Mouse (Mus musculus): ENCODE data around the gene Ftl1. TPM values are rescaled to one million over a fixed set of nuclear protein-coding genes. Genes with fewer than 3 reads are reported as not detected.
"Not testable (repeated sequence)": the region's sequence is repeated elsewhere in the genome, so short reads cannot be mapped to it uniquely, and the experiment has no call there.

The Ftl1 gene
- polyA plus RNA-seq, 1 experiment from 2014 or later, result 4,939 TPM

DNA sequence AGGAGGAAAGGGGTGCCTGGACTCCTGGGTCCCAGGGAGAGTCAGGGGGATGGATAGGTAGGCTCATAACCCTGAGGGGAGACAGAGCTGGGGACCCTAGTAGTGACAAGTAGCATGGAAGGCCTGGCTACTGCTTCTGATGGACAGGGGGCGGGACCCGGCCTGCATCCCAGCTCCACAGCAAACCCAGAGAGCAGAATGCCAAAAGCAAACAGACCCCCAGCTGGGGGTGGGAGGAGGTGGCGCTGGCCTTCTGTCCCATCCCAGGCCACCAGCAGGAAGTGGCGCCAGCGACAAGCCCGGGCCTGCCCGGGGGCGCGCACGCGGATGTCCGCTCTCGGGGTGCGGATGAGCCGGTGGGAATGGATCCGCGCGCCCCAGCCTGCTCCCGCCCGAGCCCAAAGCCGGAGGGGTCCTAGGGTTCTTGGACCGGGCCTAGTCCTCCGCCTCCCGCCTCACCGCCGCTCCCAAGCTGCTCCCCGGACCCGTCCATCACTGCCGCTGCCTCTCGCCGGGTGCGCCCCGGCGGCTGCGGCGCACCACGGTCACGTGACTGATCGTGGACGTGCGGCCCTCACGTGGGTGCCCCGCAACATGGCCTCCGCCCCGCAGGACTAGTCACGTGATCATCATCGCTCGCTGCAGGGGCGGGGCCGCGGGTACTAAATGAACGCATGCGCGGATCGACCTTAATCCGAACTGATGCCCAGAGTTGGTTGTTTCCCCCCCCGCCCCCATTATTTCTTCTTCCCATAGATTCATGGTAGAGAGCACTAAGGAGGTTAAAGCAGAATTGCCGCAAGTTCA lies 6.8 kb upstream of the Ftl1 start, which contains the start of gene Bax:
TSS of gene Bax (minus strand) at position 616 of the 807 bp plus-strand sequence.
- Histone ChIP-seq H3K27me3 (ENCODE audit: insufficient read depth, poor library complexity, severe bottlenecking) (no peaks in the 10 kb centered on the region), H3K4me3 (peak within 1 kb of the TSS; percentile 95), H3K4me1 (peaks cover 27% of the 10 kb centered on the region), H3K36me3 (peaks cover 39% of the 10 kb centered on the region), H3K27ac (peak within 1 kb of the TSS; percentile 96), H3K9me3 (no peaks in the 10 kb centered on the region)
- WGBS, result 0% methylated on average over 58 of the region's 58 CpGs
- DNase-seq (ENCODE audit: low spot score), result peak; percentile 97

DNA sequence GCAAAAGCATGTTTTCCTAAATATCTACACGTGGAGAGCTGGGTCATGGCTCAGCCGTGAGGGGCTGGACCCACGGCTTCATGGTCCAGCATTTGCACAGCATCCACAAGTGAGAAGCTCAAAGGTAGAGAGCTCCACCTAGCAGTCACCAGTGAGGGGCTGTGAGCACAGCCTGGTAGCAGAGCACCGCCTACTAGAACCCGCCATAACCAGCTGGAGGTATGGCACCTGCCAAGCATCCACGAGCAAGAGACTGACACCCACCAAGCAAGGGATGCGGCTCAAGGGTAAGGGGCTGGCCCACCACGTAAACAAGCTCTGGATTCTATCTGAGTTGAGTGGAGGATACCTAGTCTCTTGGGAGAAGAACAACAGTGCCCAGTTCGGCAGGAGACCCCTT lies 5.9 kb upstream of the Ftl1 start:
- WGBS, result 81% methylated on average over 9 of the region's 9 CpGs
- DNase-seq (ENCODE audit: low spot score), result no peak

DNA sequence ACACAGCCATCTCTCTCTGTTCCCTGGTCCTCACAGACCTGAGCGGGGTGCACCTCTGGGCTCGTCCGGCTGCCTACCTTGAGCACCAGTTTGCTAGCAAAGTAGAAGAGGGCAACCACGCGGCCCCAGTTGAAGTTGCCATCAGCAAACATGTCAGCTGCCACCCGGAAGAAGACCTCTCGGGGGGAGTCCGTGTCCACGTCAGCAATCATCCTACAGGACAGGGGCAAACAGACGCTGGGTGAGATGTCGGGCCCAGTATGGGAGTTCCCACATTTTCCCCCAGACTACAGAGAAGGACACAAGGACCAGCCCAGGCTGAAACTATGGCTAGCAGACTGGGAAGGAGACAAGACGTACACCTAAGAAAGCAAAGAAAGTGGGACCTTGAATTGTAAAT lies 5.4 kb upstream of the Ftl1 start:
- Histone ChIP-seq H3K27me3 (ENCODE audit: insufficient read depth, poor library complexity, severe bottlenecking) (no peaks in the 10 kb centered on the region), H3K27ac (0 out of 2 replicates have a peak overlapping the region, but pooled peaks have one; percentile 96), H3K4me3 (peak overlapping the region; percentile 95), H3K4me1 (peaks cover 40% of the 10 kb centered on the region), H3K36me3 (peaks cover 46% of the 10 kb centered on the region), H3K9me3 (no peaks in the 10 kb centered on the region)
- no peak for DNase-seq (ENCODE audit: low spot score)
- 92% methylated on average over 12 of the region's 12 CpGs for WGBS

More for the DNA sequence above, 5.9 kb upstream of the Ftl1 start:
- peaks cover 36% of the 10 kb centered on the region for H3K4me1 ChIP-seq
- H3K9me3 ChIP-seq, result no peaks in the 10 kb centered on the region
- H3K27me3 ChIP-seq (ENCODE audit: insufficient read depth, poor library complexity, severe bottlenecking), result no peaks in the 10 kb centered on the region
- peaks cover 43% of the 10 kb centered on the region for H3K36me3 ChIP-seq
- H3K27ac ChIP-seq, result peak overlapping the region; percentile 96
- peak overlapping the region; percentile 95 for H3K4me3 ChIP-seq

DNA sequence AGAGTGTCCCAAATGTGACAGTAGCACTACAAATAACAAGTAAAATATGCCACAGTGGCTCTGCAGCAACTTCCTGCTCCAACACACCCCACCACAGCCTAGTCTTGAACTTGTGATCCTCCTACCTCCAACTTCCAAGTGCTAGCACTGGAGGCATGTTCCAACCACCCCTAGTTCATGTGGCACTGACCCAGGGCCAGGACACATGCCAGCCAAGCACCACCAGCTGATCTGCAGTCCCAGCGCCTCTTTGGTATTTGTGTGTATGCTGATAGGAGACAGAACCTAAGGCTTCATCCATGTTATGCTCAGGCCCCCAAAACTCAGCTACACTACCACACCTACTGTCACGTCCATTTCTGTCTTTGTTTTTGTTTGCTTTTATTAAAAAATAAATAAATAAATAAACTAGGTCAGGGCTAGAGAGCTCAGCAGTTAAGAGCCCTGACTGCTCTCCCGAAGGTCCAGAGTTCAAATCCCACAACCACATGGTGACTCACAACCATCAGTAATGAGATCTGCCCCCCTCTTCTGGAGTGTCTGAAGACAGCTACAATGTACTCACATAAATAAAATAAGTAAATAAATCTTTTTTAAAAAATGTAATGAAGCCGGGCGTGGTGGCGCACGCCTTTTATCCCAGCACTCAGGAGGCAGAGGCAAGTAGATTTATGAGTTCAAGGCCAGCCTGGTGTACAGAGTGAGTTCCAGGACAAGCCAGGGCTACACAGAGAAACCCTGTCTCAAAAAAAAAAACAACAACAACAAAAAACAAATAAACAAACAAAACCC lies 4.5 kb upstream of the Ftl1 start:
- H3K36me3 ChIP-seq, result peaks cover 46% of the 10 kb centered on the region
- 91% methylated on average over 7 of the region's 7 CpGs for WGBS
- H3K4me1 ChIP-seq, result peaks cover 42% of the 10 kb centered on the region
- H3K9me3 ChIP-seq, result no peaks in the 10 kb centered on the region
- H3K4me3 ChIP-seq, result no peak overlapping the region
- no peak overlapping the region for H3K27ac ChIP-seq
- no peaks in the 10 kb centered on the region for H3K27me3 ChIP-seq (ENCODE audit: insufficient read depth, poor library complexity, severe bottlenecking)
- DNase-seq (ENCODE audit: low spot score), result no peak

DNA sequence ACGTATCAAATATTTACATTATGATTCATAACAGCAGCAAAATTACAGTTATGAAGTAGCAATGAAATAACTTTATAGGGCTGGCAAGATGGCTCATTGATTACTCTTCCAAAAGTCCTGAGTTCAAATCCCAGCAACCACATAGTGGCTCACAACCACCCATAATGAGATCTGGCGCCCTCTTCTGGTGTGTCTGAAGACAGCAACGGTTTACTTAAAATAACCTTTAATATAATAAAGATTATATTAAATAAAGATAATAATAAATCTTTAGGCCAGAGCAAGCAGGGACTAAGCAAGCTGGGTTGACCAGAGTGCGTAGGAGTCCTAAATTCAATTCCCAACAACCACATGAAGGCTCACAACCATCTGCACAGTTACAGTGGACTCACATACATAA lies 3.2 kb upstream of the Ftl1 start:
- not testable (repeated sequence) for H3K4me3 ChIP-seq; H3K9me3 ChIP-seq; H3K27me3 ChIP-seq (ENCODE audit: insufficient read depth, poor library complexity, severe bottlenecking); DNase-seq (ENCODE audit: low spot score); H3K27ac ChIP-seq
- Histone ChIP-seq H3K36me3 (peaks cover 56% of the 10 kb centered on the region), H3K4me1 (peaks cover 48% of the 10 kb centered on the region)
- 82% methylated on average over 4 of the region's 4 CpGs for WGBS

DNA sequence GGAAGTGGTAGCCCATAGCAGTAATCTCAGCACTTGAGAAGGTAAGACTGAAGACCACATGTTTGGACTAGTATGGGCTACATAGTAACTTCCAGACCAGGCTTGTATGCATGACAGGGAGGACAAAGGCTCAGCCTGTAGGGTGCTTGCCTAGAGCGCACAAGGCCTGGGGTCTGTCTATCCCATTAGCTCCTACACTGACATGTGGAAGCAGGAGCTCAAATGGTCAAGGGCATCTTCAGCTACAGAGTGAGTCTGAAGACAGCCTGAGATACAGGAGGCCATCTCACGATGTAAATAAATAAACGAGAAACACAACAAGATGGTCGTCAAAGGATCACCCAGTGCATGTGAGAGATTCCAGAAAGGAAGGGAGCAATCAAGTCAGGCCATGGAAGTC lies 2.6 kb upstream of the Ftl1 start:
- H3K27ac ChIP-seq, result no peak overlapping the region
- H3K4me1 ChIP-seq, result peaks cover 52% of the 10 kb centered on the region
- H3K9me3 ChIP-seq, result no peaks in the 10 kb centered on the region
- H3K4me3 ChIP-seq, result no peak overlapping the region
- no peak for DNase-seq (ENCODE audit: low spot score)
- 88% methylated on average over 4 of the region's 4 CpGs for WGBS
- peaks cover 61% of the 10 kb centered on the region for H3K36me3 ChIP-seq
- H3K27me3 ChIP-seq (ENCODE audit: insufficient read depth, poor library complexity, severe bottlenecking), result no peaks in the 10 kb centered on the region

DNA sequence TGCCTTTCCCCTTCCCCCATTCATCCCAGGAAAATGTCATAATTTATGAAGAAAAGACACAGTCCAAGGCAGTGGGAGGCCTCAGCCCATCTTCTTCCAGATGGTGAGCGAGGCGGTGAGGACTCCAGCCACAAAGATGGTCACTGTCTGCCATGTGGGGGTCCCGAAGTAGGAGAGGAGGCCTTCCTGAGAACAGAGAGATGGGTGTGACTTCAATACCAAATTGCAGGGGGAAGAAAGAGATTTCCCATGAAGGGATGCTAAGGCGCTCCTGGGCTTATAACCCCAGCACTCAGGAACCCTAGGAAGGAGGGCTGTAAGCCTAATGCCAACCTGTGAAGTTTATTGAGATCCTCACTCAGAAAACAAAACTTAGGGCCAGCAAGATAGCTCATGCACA lies 2.1 kb upstream of the Ftl1 start:
- Histone ChIP-seq H3K9me3 (no peaks in the 10 kb centered on the region), H3K27ac (peak overlapping the region; percentile 94), H3K36me3 (peaks cover 66% of the 10 kb centered on the region), H3K27me3 (ENCODE audit: insufficient read depth, poor library complexity, severe bottlenecking) (no peaks in the 10 kb centered on the region), H3K4me1 (peaks cover 54% of the 10 kb centered on the region), H3K4me3 (no peak overlapping the region)
- no peak for DNase-seq (ENCODE audit: low spot score)
- WGBS, result 89% methylated on average over 4 of the region's 4 CpGs

DNA sequence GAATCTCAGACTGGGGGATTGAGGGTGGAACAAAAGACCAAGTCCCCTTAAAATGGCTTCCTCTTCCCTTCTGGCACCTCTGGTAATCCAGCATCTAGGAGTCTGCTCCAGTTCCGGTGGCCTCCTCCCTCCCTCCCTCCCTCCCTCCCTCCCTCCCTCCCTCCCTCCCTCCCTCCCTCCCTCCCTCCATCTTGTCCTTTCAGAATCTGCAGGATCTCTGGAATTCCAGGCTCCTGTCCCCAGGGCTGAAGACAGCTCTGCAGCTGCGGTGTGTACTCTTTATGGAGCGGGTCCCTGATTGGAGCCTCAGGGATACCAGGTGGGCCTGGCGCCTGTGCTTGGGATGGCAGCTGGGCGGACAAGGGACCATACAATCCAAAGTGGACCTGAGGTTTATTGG lies 1.6 kb upstream of the Ftl1 start:
- 66% methylated on average over 4 of the region's 5 CpGs for WGBS
- Histone ChIP-seq H3K27me3 (ENCODE audit: insufficient read depth, poor library complexity, severe bottlenecking) (no peaks in the 10 kb centered on the region), H3K4me3 (peak overlapping the region; percentile 79), H3K36me3 (peaks cover 66% of the 10 kb centered on the region), H3K27ac (peak overlapping the region; percentile 94), H3K9me3 (no peaks in the 10 kb centered on the region), H3K4me1 (peaks cover 55% of the 10 kb centered on the region)
- DNase-seq (ENCODE audit: low spot score), result no peak

DNA sequence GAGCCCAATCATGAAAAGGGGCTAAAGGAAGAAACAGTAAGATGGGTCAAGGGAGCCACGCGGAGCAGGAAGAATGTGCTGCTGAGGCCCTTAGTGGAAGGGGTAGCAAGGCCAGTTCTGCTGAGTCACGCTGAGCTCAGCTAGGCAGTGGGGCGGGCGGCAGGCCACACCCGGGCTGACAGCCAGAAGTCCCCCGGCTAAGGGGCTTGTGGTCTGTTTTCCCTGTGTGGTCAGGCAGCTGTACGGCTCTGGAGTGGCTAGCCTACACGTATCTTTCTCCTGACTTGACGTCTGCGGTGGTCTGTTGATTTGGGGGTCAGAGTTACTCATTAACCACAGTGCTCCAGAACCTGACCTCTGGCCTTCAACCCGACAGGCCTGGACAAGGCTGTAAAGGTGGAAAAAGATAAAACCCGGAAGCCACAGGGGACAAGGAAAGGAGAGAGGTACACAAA lies 1.2 kb upstream of the Ftl1 start:
- Histone ChIP-seq H3K27ac (peak overlapping the region; percentile 94), H3K9me3 (no peaks in the 10 kb centered on the region), H3K36me3 (peaks cover 69% of the 10 kb centered on the region), H3K4me3 (peak overlapping the region; percentile 79), H3K4me1 (peaks cover 50% of the 10 kb centered on the region), H3K27me3 (ENCODE audit: insufficient read depth, poor library complexity, severe bottlenecking) (no peaks in the 10 kb centered on the region)
- peak; percentile 94 for DNase-seq (ENCODE audit: low spot score)
- 17% methylated on average over 13 of the region's 13 CpGs for WGBS

DNA sequence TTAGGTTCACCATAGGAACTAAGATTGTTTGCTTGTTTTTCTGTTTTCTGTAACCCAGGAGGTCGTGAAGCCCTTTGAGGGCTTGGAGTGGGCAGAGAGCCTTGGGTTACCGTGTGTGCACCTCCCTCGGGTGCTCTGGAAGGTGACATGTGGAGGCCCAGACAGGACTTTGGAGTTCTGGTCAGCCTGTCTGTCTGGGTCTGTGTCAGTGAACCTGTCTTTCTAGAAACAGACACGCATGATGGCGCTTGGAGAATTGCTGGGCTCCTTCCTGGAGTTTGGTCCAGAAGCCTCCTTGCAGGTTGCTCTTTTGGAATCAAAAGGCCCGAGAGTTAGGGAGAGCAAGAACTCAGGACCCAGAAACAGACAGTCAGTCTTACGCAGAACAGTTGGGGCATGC lies 693 bp upstream of the Ftl1 start:
- Histone ChIP-seq H3K4me1 (peaks cover 45% of the 10 kb centered on the region), H3K4me3 (peak overlapping the region; percentile 79), H3K27me3 (ENCODE audit: insufficient read depth, poor library complexity, severe bottlenecking) (no peaks in the 10 kb centered on the region), H3K9me3 (no peaks in the 10 kb centered on the region), H3K36me3 (peaks cover 71% of the 10 kb centered on the region), H3K27ac (peak overlapping the region; percentile 94)
- no peak for DNase-seq (ENCODE audit: low spot score)
- 67% methylated on average over 7 of the region's 7 CpGs for WGBS

DNA sequence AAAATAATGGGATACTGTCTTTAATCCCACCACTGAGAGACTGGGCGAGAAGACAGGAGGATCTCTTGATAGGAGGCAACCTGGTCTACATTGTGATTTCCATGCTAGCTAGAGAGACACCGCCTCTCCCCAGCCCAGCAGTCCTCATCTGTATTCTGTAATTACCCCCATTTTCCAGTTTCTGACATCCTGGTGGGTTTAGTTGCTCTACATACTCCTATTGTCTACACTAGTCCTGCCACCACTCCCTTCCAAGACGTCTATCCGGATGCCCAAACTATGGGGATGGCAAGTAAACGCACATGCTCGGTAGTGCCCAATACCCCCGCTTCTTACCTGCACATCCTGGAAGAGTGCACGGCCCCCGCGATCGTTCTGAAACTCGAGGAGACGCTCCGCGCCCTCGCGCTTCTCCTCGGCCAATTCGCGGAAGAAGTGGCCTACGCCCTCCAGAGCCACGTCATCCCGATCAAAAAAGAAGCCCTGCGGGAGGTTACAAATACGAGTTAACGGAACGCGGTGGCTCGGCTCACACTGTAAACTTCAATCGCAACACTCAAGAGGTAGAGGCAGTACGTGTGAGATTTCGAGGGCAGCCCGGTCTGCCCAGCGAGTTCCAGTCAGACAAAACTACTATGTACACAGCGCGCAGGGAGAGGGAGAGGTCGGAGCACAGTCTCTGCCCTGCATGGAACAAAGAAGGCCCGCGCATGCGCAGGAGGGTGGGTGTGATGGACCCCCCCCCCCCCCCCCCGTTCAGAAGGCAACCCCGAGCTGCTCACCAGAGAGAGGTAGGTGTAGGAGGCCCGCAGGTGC lies 728 bp downstream of the Ftl1 start:
- H3K27ac ChIP-seq, result peak overlapping the region; percentile 94
- H3K9me3 ChIP-seq, result no peaks in the 10 kb centered on the region
- H3K4me3 ChIP-seq, result peak overlapping the region; percentile 79
- WGBS, result 1% methylated on average over 43 of the region's 43 CpGs
- peaks cover 72% of the 10 kb centered on the region for H3K36me3 ChIP-seq
- no peaks in the 10 kb centered on the region for H3K27me3 ChIP-seq (ENCODE audit: insufficient read depth, poor library complexity, severe bottlenecking)
- peaks cover 43% of the 10 kb centered on the region for H3K4me1 ChIP-seq
- peak; percentile 92 for DNase-seq (ENCODE audit: low spot score)

DNA sequence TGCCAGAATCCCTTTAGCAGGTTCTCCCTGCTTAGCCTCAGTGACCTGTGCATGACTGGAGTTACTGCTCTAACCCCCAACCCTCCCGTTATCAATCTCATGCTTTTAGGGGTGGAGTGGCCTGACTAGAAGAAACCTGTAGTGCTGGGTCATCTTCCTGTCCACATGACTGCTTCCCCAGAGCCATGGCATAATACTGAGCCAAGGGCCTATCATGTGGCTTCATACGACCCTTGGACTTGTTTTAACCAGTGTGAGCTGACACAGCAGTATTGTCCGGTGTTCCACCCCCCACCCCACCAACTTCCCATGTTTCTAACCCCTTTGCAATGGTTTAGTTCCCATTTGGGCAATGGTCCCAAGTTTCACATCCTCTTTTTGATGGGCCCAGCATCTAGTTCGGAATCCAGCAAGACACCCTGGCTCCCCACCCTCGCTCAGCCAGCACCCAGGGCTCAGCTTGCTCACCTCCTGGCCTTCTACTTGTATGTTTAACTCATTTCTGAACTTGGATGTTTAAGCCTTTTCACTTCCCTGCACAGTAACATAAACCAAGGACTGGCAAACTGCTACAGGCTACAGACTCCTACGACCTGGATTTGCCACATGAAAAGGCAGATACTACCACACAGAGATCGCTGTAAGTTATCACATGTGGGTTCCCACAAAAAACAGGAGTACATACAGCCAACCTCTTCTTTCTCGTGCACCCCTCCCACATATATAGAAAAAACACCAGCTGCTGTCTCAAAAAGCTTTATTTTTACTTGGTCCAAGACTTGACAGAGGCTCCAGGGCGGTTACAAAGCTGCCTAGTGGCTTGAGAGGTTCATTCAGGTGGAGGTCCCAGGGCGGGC lies 2.3 kb downstream of the Ftl1 start:
- H3K4me3 ChIP-seq, result peak overlapping the region; percentile 79
- peaks cover 72% of the 10 kb centered on the region for H3K36me3 ChIP-seq
- H3K4me1 ChIP-seq, result peaks cover 43% of the 10 kb centered on the region
- no peak for DNase-seq (ENCODE audit: low spot score)
- 61% methylated on average over 9 of the region's 10 CpGs for WGBS
- H3K9me3 ChIP-seq, result no peaks in the 10 kb centered on the region
- H3K27me3 ChIP-seq (ENCODE audit: insufficient read depth, poor library complexity, severe bottlenecking), result no peaks in the 10 kb centered on the region
- H3K27ac ChIP-seq, result peak overlapping the region; percentile 94
